Comparison of ENCODE assay signal across 8 mouse cellular contexts in the genomic region with DNA sequence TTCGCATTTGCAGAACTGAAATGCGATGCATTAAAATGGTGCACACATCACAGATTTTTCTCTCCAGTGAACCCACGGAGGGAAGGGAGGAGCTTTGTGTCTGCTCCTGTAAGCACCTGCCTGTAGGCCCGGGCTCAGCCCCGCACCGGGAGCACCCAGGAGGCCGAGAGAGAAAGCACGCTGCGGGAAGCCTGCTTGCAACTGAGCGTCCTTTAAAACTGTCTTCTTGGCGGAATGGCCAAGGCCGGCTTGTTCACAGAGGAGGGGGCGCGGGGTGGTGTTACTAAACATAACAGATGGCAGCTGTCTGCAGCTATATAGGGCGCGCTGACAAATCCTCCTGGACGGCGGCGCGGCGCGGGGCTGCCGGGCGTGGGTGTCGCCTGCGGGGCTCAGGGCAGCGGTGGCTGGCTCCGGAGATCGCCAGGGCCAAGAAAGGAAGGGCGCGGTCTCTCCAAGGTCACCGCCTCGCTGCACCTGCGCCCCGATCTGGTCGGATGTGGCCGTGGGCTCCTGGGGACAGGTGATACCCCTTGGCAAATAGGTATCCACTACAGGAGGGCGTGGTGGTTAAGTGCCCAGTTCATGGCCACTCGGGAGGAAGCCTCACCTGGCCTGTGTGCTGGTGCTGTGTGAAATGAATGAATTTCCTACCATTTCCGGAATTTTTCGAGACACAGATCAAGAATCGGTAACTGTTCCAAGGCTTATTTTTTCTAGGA.
DNase-seq lines count a peak whose midpoint lies in the region; ATAC-seq and TF ChIP-seq lines count a peak whose summit lies in the region.

No protein-coding gene starts in this region.

- H3K4me2 ChIP-seq in intestine, embryonic 14.5 days (ENCODE audit: low read length), result peak overlapping the region; percentile 49
- peak overlapping the region; percentile 69 for H3K4me2 ChIP-seq in neural tube, embryonic 13.5 days

- H3K9me3 ChIP-seq in intestine, embryonic 14.5 days (ENCODE audit: control insufficient read depth, low read length), result no peaks in the 10 kb centered on the region
- H3K9me3 ChIP-seq in limb, embryonic 10.5 days (replicated peaks), result no peaks in the 10 kb centered on the region
- H3K9me3 ChIP-seq in neural tube, embryonic 13.5 days, result no peaks in the 10 kb centered on the region

- peak overlapping the region; percentile 30 for H3K4me3 ChIP-seq in heart, adult 2 months
- H3K4me3 ChIP-seq in intestine, embryonic 14.5 days (ENCODE audit: low read depth, low read length), result peak overlapping the region; percentile 22
- H3K4me3 ChIP-seq in limb, embryonic 10.5 days, result peak overlapping the region; percentile 42
- H3K4me3 ChIP-seq in neural tube, embryonic 13.5 days, result peak overlapping the region; percentile 41

- H3K27ac ChIP-seq in heart, adult 2 months, result no peak overlapping the region
- H3K27ac ChIP-seq in intestine, embryonic 14.5 days (ENCODE audit: low read depth), result no peak overlapping the region
- no peak overlapping the region for H3K27ac ChIP-seq in limb, embryonic 10.5 days
- H3K27ac ChIP-seq in neural tube, embryonic 13.5 days (replicated peaks), result peak overlapping the region; percentile 67

- ATAC-seq in intestine, embryonic 14.5 days (replicated peaks; ENCODE audit: low FRiP score, low TSS enrichment, low read depth), result no peak
- ATAC-seq in neural tube, embryonic 13.5 days (ENCODE audit: low read depth), result peak; percentile 80
- ATAC-seq in erythroblast, adult 5-6 weeks (replicated peaks; ENCODE audit: low FRiP score, poor library complexity, severe bottlenecking), result no peak

- H3K27me3 ChIP-seq in heart, adult 2 months (ENCODE audit: control insufficient read depth, insufficient read depth, low read length), result peaks cover 5% of the 10 kb centered on the region
- H3K27me3 ChIP-seq in intestine, embryonic 14.5 days (replicated peaks; ENCODE audit: control insufficient read depth, insufficient read depth, low read length), result peaks cover 19% of the 10 kb centered on the region; the same call in 1 of the 2 replicates
- H3K27me3 ChIP-seq in limb, embryonic 10.5 days (ENCODE audit: low read depth, poor library complexity, severe bottlenecking), result peaks cover 65% of the 10 kb centered on the region
- peaks cover 34% of the 10 kb centered on the region for H3K27me3 ChIP-seq in neural tube, embryonic 13.5 days

- no peaks in the 10 kb centered on the region for H3K4me1 ChIP-seq in heart, adult 2 months (ENCODE audit: control insufficient read depth, insufficient read depth, low read length)
- H3K4me1 ChIP-seq in intestine, embryonic 14.5 days (replicated peaks; ENCODE audit: control insufficient read depth, insufficient read depth, low read length), result no peaks in the 10 kb centered on the region
- peaks cover 6% of the 10 kb centered on the region for H3K4me1 ChIP-seq in limb, embryonic 10.5 days
- H3K4me1 ChIP-seq in neural tube, embryonic 13.5 days (replicated peaks), result peaks cover 10% of the 10 kb centered on the region

- no peaks in the 10 kb centered on the region for H3K79me2 ChIP-seq in heart, adult 2 months (replicated peaks; ENCODE audit: control insufficient read depth, insufficient read depth, low read length)

- no peak for TF ChIP-seq POLR2A in heart, adult 2 months (IDR thresholded peaks at IDR 0.05; ENCODE audit: insufficient read depth, low read depth, low read length)

- no peaks in the 10 kb centered on the region for H3K36me3 ChIP-seq in heart, adult 2 months (ENCODE audit: control insufficient read depth, insufficient read depth, low read length)
- no peaks in the 10 kb centered on the region for H3K36me3 ChIP-seq in intestine, embryonic 14.5 days (ENCODE audit: control insufficient read depth, insufficient read depth, low read length)
- no peaks in the 10 kb centered on the region for H3K36me3 ChIP-seq in limb, embryonic 10.5 days
- no peaks in the 10 kb centered on the region for H3K36me3 ChIP-seq in neural tube, embryonic 13.5 days

- intact Hi-C loops in heart, adult 2 months (cut with DNase I), result no loop called here

- H3K9ac ChIP-seq in heart, adult 2 months (ENCODE audit: low read depth, low read length), result peak overlapping the region; percentile 54
- H3K9ac ChIP-seq in intestine, embryonic 14.5 days (ENCODE audit: low read length), result no peak overlapping the region
- peak overlapping the region; percentile 72 for H3K9ac ChIP-seq in neural tube, embryonic 13.5 days

- TF ChIP-seq CTCF in heart, adult 2 months (IDR thresholded peaks at IDR 0.05), result no peak

- DNase-seq in heart, adult 2 months, result peak; percentile 26 to 38
- DNase-seq in heart, adult 8-10 months (ENCODE audit: low spot score), result no peak
- peak; percentile 54 for DNase-seq in cerebellum, adult 9-10 months
- peak; percentile 71 to 75 for DNase-seq in frontal cortex, postnatal 14 days (ENCODE audit: low spot score in 2 of 2)
- DNase-seq in intestine, embryonic 14.5 days (ENCODE audit: low spot score), result peak; percentile 63
- DNase-seq in limb, embryonic 10.5 days (ENCODE audit: low spot score), result peak; percentile 47

- no peak for TF ChIP-seq EP300 in heart, adult 2 months (IDR thresholded peaks at IDR 0.05; ENCODE audit: insufficient read depth, low read depth, low read length)

- 10% methylated on average over 33 of the region's 42 CpGs for WGBS in heart, adult 2 months
- 7% methylated on average over 42 of the region's 42 CpGs for WGBS in intestine, embryonic 14.5 days
- WGBS in limb, embryonic 10.5 days, result 8% methylated on average over 42 of the region's 42 CpGs
- WGBS in neural tube, embryonic 13.5 days, result 8% methylated on average over 41 of the region's 42 CpGs
